Mouse (Mus musculus) megakaryocyte, embryonic 14.5 days (primary cell): Measurements from ENCODE around the gene Igf1r.

Source experiments
- FLI1 ChIP-seq: IDR thresholded peaks from 2 replicates; pipeline ENCODE4 v1.6.1; 2012; ENCODE audit warnings: low read length, inconsistent platforms, mixed read lengths
- GATA1 ChIP-seq: IDR thresholded peaks from 3 replicates; pipeline ENCODE4 v1.6.1; 2012; ENCODE audit warnings: mixed read lengths, low read length, inconsistent platforms, borderline replicate concordance

GRCm38 (mm10) chr7:68277897-68278270, 325.3 kb downstream of the Igf1r start:
- TF ChIP-seq GATA1, result no peak
- TF ChIP-seq FLI1, result no peak
